Mouse (Mus musculus) stomach, postnatal 0 days (tissue): ENCODE measurements at regions not wholly inside any gene's neighbourhood (a gene's known extent, or its start where the extent isn't known, plus 50 kb on each side); places are given as distances from the start of the nearest gene placed in this dataset.
A peak's percentile ranks its signal among the peaks of the same experiment; 100 is the strongest.

Source experiments
- ATAC-seq: fragments of 200-750 bp; cut with Nextera tagmentation; 2 replicates; pipeline ENCODE4 v1.8.0; 2017; ENCODE audit not compliant: low FRiP score, low TSS enrichment
- DNase-seq: peaks from one replicate; pipeline ENCODE4 v3.0.0-alpha.2; 2016; ENCODE audit warnings: low spot score
- H3K27ac ChIP-seq: fragments of 300-500 bp; sonication (generic); replicated peaks from 2 replicates; pipeline ENCODE4 v1.5.1; 2014; ENCODE audit warnings: mild to moderate bottlenecking, control low read depth
- H3K27me3 ChIP-seq: fragments of 300-500 bp; sonication (generic); 2 replicates; pipeline ENCODE4 v1.6.1; 2014; ENCODE audit warnings: low read length; ENCODE audit not compliant: control insufficient read depth, insufficient read depth
- H3K36me3 ChIP-seq: fragments of 300-500 bp; sonication (generic); 2 replicates; pipeline ENCODE4 v1.6.1; 2014; ENCODE audit warnings: low read length, mixed read lengths; ENCODE audit not compliant: control insufficient read depth, insufficient read depth
- H3K4me1 ChIP-seq: fragments of 300-500 bp; sonication (generic); replicated peaks from 2 replicates; pipeline ENCODE4 v1.6.1; 2014; ENCODE audit warnings: antibody characterized with exemption; ENCODE audit not compliant: control insufficient read depth, insufficient read depth
- H3K4me2 ChIP-seq: fragments of 300-500 bp; sonication (generic); replicated peaks from 2 replicates; pipeline ENCODE4 v1.6.1; 2014; ENCODE audit warnings: low read depth, mild to moderate bottlenecking, control low read depth, moderate library complexity
- H3K4me3 ChIP-seq: fragments of 300-500 bp; sonication (generic); 2 replicates; pipeline ENCODE4 v1.5.1; 2014; ENCODE audit warnings: low read depth, low read length, control low read depth
- H3K9ac ChIP-seq: fragments of 300-500 bp; sonication (generic); 2 replicates; pipeline ENCODE4 v1.6.1; 2014; ENCODE audit warnings: mild to moderate bottlenecking, low read length, control low read depth, mixed read lengths
- H3K9me3 ChIP-seq: fragments of 300-500 bp; sonication (generic); 2 replicates; pipeline ENCODE4 v1.6.1; 2016; ENCODE audit warnings: low read length; ENCODE audit not compliant: control insufficient read depth
- CTCF ChIP-seq: IDR thresholded peaks from 2 replicates; pipeline ENCODE4 v1.5.1; 2016; ENCODE audit warnings: antibody characterized with exemption, low read depth, mild to moderate bottlenecking, moderate library complexity
- EP300 ChIP-seq: optimal IDR thresholded peaks from 2 replicates; pipeline ENCODE3; 2016; ENCODE audit warnings: antibody characterized with exemption
- WGBS: fragments of 180-500 bp; shearing (Covaris S2); extraction: QIAGEN DNeasy Blood & Tissue Kit; methylation state at CpG from one replicate; pipeline ENCODE4 v1.1.7; 2014; 5-methylcytosine and 5-hydroxymethylcytosine counted together

GRCm38 (mm10) chr16:86659154-86659553 is 694.8 kb upstream of the N6amt1 start:
- Histone ChIP-seq H3K27me3 (no peaks in the 10 kb centered on the region), H3K27ac (no peak overlapping the region), H3K9me3 (no peaks in the 10 kb centered on the region), H3K4me2 (no peak overlapping the region), H3K4me1 (no peaks in the 10 kb centered on the region), H3K9ac (no peak overlapping the region), H3K4me3 (no peak overlapping the region), H3K36me3 (no peaks in the 10 kb centered on the region)
- 60% methylated on average over 3 of the region's 3 CpGs for WGBS
- ATAC-seq = no peak
- no peak for TF ChIP-seq CTCF
- TF ChIP-seq EP300 = no peak
- no peak for DNase-seq

GRCm38 (mm10) chr16:86647316-86647715 is 706.7 kb upstream of the N6amt1 start:
- Histone ChIP-seq H3K9me3 (no peaks in the 10 kb centered on the region), H3K4me1 (no peaks in the 10 kb centered on the region), H3K4me2 (no peak overlapping the region), H3K27ac (no peak overlapping the region), H3K36me3 (no peaks in the 10 kb centered on the region), H3K9ac (no peak overlapping the region), H3K27me3 (no peaks in the 10 kb centered on the region), H3K4me3 (no peak overlapping the region)
- no peak for ATAC-seq
- WGBS = 41% methylated on average over 5 of the region's 5 CpGs
- DNase-seq = no peak
- TF ChIP-seq CTCF (no peak), EP300 (no peak)

- 46% methylated on average over 2 of the region's 2 CpGs for WGBS
- ATAC-seq = no peak
- no peak overlapping the region for H3K9ac ChIP-seq
- no peak for TF ChIP-seq CTCF
- no peak for TF ChIP-seq EP300
- no peaks in the 10 kb centered on the region for H3K4me1 ChIP-seq
- no peak for DNase-seq
- no peak overlapping the region for H3K4me3 ChIP-seq
- H3K9me3 ChIP-seq = no peaks in the 10 kb centered on the region
- H3K36me3 ChIP-seq = no peaks in the 10 kb centered on the region
- no peaks in the 10 kb centered on the region for H3K27me3 ChIP-seq
- no peak overlapping the region for H3K27ac ChIP-seq
- H3K4me2 ChIP-seq = no peak overlapping the region
These were observed 707.2 kb upstream of the N6amt1 start for GRCm38 (mm10) chr16:86646753-86647152.

- no peak overlapping the region for H3K27ac ChIP-seq
- ATAC-seq (no peak), DNase-seq (no peak)
- no peak overlapping the region for H3K4me2 ChIP-seq
- H3K9me3 ChIP-seq = no peaks in the 10 kb centered on the region
- whole genome bisulfite sequencing = 88% methylated on average over 1 of the region's 1 CpGs
- no peak for TF ChIP-seq CTCF
- TF ChIP-seq EP300 = no peak
- no peaks in the 10 kb centered on the region for H3K36me3 ChIP-seq
- no peak overlapping the region for H3K9ac ChIP-seq
- H3K4me3 ChIP-seq = no peak overlapping the region
- H3K4me1 ChIP-seq = no peaks in the 10 kb centered on the region
- H3K27me3 ChIP-seq = no peaks in the 10 kb centered on the region
These were observed 708.5 kb upstream of the N6amt1 start for GRCm38 (mm10) chr16:86645436-86645835.

- ATAC-seq (peak; percentile 72; the same call in 1 of the 2 replicates), DNase-seq (no peak)
- Histone ChIP-seq H3K4me1 (no peaks in the 10 kb centered on the region), H3K27me3 (no peaks in the 10 kb centered on the region), H3K4me3 (no peak overlapping the region), H3K36me3 (no peaks in the 10 kb centered on the region), H3K9ac (no peak overlapping the region), H3K9me3 (no peaks in the 10 kb centered on the region), H3K4me2 (no peak overlapping the region), H3K27ac (no peak overlapping the region)
- no peak for TF ChIP-seq EP300
- TF ChIP-seq CTCF = peak; percentile 96
- 16% methylated on average over 2 of the region's 2 CpGs for WGBS
These were observed 709.1 kb upstream of the N6amt1 start for GRCm38 (mm10) chr16:86644912-86645312.

GRCm38 (mm10) chr16:86604166-86604565 is 702.5 kb upstream of the Adamts5 start:
- H3K27ac ChIP-seq = no peak overlapping the region
- H3K4me1 ChIP-seq = no peaks in the 10 kb centered on the region
- 20% methylated on average over 7 of the region's 7 CpGs for WGBS
- no peaks in the 10 kb centered on the region for H3K36me3 ChIP-seq
- DNase-seq (no peak), ATAC-seq (peak; percentile 15; the same call in 1 of the 2 replicates)
- H3K9me3 ChIP-seq = no peaks in the 10 kb centered on the region
- H3K4me3 ChIP-seq = no peak overlapping the region
- no peak for TF ChIP-seq EP300
- no peak for TF ChIP-seq CTCF
- H3K9ac ChIP-seq = no peak overlapping the region
- H3K27me3 ChIP-seq = no peaks in the 10 kb centered on the region
- H3K4me2 ChIP-seq = no peak overlapping the region
